Mouse (Mus musculus) forebrain, postnatal 0 days (tissue): Measurements from ENCODE around the gene Syde1. TPM values are rescaled to one million over a fixed set of nuclear protein-coding genes. Genes with fewer than 3 reads are reported as not detected.
"Not testable (repeated sequence)": the region's sequence is repeated elsewhere in the genome, so short reads cannot be mapped to it uniquely, and the experiment has no call there.

Experiments used
- ATAC-seq: fragments of 200-750 bp; cut with Nextera tagmentation; 2 replicates; pipeline ENCODE4 v1.8.0; 2017; ENCODE audit warnings: mild to moderate bottlenecking, moderate library complexity
- DNase-seq: peaks from one replicate; pipeline ENCODE4 v3.0.0-alpha.2; 2015
- H3K27ac ChIP-seq: fragments of 300-500 bp; sonication (generic); 2 replicates; pipeline ENCODE4 v1.5.1; 2014; ENCODE audit warnings: low read depth, mild to moderate bottlenecking, antibody characterized with exemption, low read length, moderate library complexity, mixed read lengths
- H3K27me3 ChIP-seq: fragments of 300-500 bp; sonication (generic); 2 replicates; pipeline ENCODE4 v1.6.1; 2014; ENCODE audit warnings: mild to moderate bottlenecking, low read length, mixed read lengths; ENCODE audit not compliant: insufficient read depth
- H3K36me3 ChIP-seq: fragments of 300-500 bp; sonication (generic); 2 replicates; pipeline ENCODE4 v1.6.1; 2014; ENCODE audit warnings: mild to moderate bottlenecking, moderate library complexity; ENCODE audit not compliant: insufficient read depth
- H3K4me1 ChIP-seq: fragments of 300-500 bp; sonication (generic); 2 replicates; pipeline ENCODE4 v1.6.1; 2014; ENCODE audit warnings: antibody characterized with exemption; ENCODE audit not compliant: insufficient read depth
- H3K4me2 ChIP-seq: fragments of 300-500 bp; sonication (generic); 2 replicates; pipeline ENCODE4 v1.6.1; 2014; ENCODE audit warnings: low read depth, mild to moderate bottlenecking, moderate library complexity
- H3K4me3 ChIP-seq: fragments of 300-500 bp; sonication (generic); 2 replicates; pipeline ENCODE4 v1.5.1; 2014; ENCODE audit warnings: low read depth, low read length, mixed read lengths
- H3K9ac ChIP-seq: fragments of 300-500 bp; sonication (generic); 2 replicates; pipeline ENCODE4 v1.6.1; 2014; ENCODE audit warnings: mild to moderate bottlenecking
- H3K9me3 ChIP-seq: fragments of 300-500 bp; sonication (generic); 2 replicates; pipeline ENCODE4 v1.6.1; 2016; ENCODE audit warnings: low read length
- CTCF ChIP-seq: sonication (generic); IDR thresholded peaks from 2 replicates; pipeline ENCODE4 v1.5.1; 2016; ENCODE audit warnings: antibody characterized with exemption, control low read depth, low read depth
- WGBS: fragments of 180-500 bp; shearing (Covaris S2); extraction: QIAGEN DNeasy Blood & Tissue Kit; methylation state at CpG from one replicate; pipeline ENCODE4 v1.1.7; 2014; 5-methylcytosine and 5-hydroxymethylcytosine counted together
- polyA plus RNA-seq: library from polyadenylated mRNA; unstranded; fragments of >200 nt; fragmentation: Nextera tagmentation; extraction: Ambion mirVana; gene quantifications from 2 replicates; pipeline ENCODE4 v1.2.1, GENCODE M21; 2015
- total RNA-seq: library from RNA; depleted of rRNA; stranded (reverse); fragments of >200 nt; gene quantifications from 2 replicates; pipeline ENCODE4 v1.2.3, GENCODE M21; 2014; rRNA removed

The Syde1 gene
- total RNA-seq (5.5 and 9.0 TPM in 2 replicates), polyA plus RNA-seq (2.7 and 2.8 TPM in 2 replicates)

GRCm38 (mm10) chr10:78591406-78592328 is at the start of gene Syde1:
Gene Syde1 (minus strand): TSS chr10:78591964.
- peak; percentile 60 for ATAC-seq
- peak within 1 kb of the TSS; percentile 45 for H3K4me3 ChIP-seq
- peak within 1 kb of the TSS; percentile 59; the same call in 1 of the 2 replicates for H3K27ac ChIP-seq
- WGBS, result 4% methylated on average over 47 of the region's 54 CpGs
- H3K27me3 ChIP-seq, result no peaks in the 10 kb centered on the region; the same call in 1 of the 2 replicates
- H3K9ac ChIP-seq, result peak within 1 kb of the TSS; percentile 49
- DNase-seq, result peak; percentile 20
- H3K36me3 ChIP-seq, result no peaks in the 10 kb centered on the region
- TF ChIP-seq CTCF, result no peak
- no peaks in the 10 kb centered on the region for H3K9me3 ChIP-seq
- no peaks in the 10 kb centered on the region for H3K4me1 ChIP-seq
- peak within 1 kb of the TSS; percentile 76 for H3K4me2 ChIP-seq

- peak; percentile 84 for ATAC-seq
- 12% methylated on average over 6 of the region's 6 CpGs for WGBS
- H3K27ac ChIP-seq, result no peak overlapping the region
- no peaks in the 10 kb centered on the region for H3K4me1 ChIP-seq
- peak; percentile 70 for DNase-seq
- H3K9me3 ChIP-seq, result no peaks in the 10 kb centered on the region
- peak; percentile 85 for TF ChIP-seq CTCF
- H3K4me3 ChIP-seq, result no peak overlapping the region
- no peaks in the 10 kb centered on the region for H3K27me3 ChIP-seq
- no peak overlapping the region for H3K9ac ChIP-seq
- H3K36me3 ChIP-seq, result no peaks in the 10 kb centered on the region
- peak overlapping the region; percentile 31 for H3K4me2 ChIP-seq
Measured at GRCm38 (mm10) chr10:78632311-78632710, 40.5 kb upstream of the Syde1 start.

GRCm38 (mm10) chr10:78630194-78630593 is 38.4 kb upstream of the Syde1 start:
- no peak overlapping the region for H3K4me3 ChIP-seq
- H3K4me2 ChIP-seq, result no peak overlapping the region
- H3K36me3 ChIP-seq, result no peaks in the 10 kb centered on the region
- H3K4me1 ChIP-seq, result no peaks in the 10 kb centered on the region
- no peaks in the 10 kb centered on the region for H3K9me3 ChIP-seq
- H3K27me3 ChIP-seq, result no peaks in the 10 kb centered on the region
- ATAC-seq (peak; percentile 60), DNase-seq (peak; percentile 59)
- H3K27ac ChIP-seq, result no peak overlapping the region
- no peak for TF ChIP-seq CTCF
- no peak overlapping the region for H3K9ac ChIP-seq
- WGBS, result 63% methylated on average over 4 of the region's 4 CpGs

- not testable (repeated sequence) for H3K4me3 ChIP-seq, ATAC-seq, H3K27me3 ChIP-seq, H3K4me2 ChIP-seq, H3K36me3 ChIP-seq, H3K9me3 ChIP-seq, DNase-seq, H3K9ac ChIP-seq, H3K27ac ChIP-seq, H3K4me1 ChIP-seq
- 89% methylated on average over 3 of the region's 3 CpGs for WGBS
Measured at GRCm38 (mm10) chr10:78623143-78623542, 31.4 kb upstream of the Syde1 start.

DNA sequence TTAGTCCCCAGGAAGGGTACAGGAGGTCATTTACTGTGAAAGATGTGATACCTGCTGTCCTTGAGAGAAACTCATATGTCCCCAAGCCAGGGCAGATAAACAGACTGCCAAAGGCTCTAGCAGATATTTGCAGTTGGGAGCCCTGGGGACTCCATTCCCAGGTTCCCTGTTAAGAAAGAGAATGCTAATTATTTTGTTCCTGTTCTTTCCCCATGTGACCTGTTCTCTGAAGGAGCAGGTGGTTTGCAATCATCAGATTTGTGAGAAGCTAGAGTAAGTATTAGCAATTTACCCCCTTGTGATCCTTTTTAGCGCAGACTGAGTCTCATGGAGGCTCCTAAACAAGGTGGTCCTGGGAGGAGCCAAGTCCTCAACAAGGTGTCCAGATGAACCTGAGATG is 26.2 kb upstream of the Syde1 start, which contains the start of gene Olfr1357:
Olfr1357 (minus strand) TSS at position 101 of the 400 bp plus-strand sequence.
- Histone ChIP-seq H3K9ac (no peak within 1 kb of the TSS), H3K27me3 (no peaks in the 10 kb centered on the region), H3K36me3 (no peaks in the 10 kb centered on the region), H3K4me3 (no peak within 1 kb of the TSS), H3K4me2 (no peak within 1 kb of the TSS), H3K4me1 (no peaks in the 10 kb centered on the region), H3K27ac (no peak within 1 kb of the TSS), H3K9me3 (no peaks in the 10 kb centered on the region)
- WGBS, result 89% methylated on average over 1 of the region's 1 CpGs
- no peak for ATAC-seq
- no peak for TF ChIP-seq CTCF
- no peak for DNase-seq

GRCm38 (mm10) chr10:78607602-78608001 is 15.8 kb upstream of the Syde1 start:
- Histone ChIP-seq H3K27ac (no peak overlapping the region), H3K27me3 (no peaks in the 10 kb centered on the region), H3K9ac (no peak overlapping the region), H3K4me1 (no peaks in the 10 kb centered on the region), H3K4me2 (no peak overlapping the region), H3K36me3 (no peaks in the 10 kb centered on the region), H3K9me3 (no peaks in the 10 kb centered on the region), H3K4me3 (no peak overlapping the region)
- no peak for DNase-seq
- no peak for TF ChIP-seq CTCF
- WGBS, result 76% methylated on average over 3 of the region's 3 CpGs
- ATAC-seq, result no peak

DNA sequence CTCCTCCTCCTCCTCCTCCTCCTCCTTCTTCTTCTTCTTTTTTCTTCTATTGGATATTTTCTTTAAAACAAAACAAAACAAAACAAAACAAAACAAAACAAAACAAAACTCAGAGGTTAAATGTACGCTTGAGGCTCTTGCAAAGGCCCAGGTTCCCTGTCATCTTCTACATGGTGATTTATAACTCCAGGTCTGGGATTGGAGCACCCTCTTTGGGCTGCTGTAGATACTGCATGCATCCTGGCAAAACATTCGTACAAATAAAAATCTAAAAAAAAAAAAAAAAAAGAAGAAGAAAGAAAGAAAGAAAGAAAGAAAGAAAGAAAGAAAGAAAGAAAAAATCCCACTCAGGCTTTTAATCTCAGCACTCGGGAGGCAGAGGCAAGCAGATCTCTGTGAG is 13.3 kb upstream of the Syde1 start:
- Histone ChIP-seq H3K27me3 (no peaks in the 10 kb centered on the region), H3K9me3 (no peaks in the 10 kb centered on the region), H3K4me3 (no peak overlapping the region), H3K27ac (no peak overlapping the region), H3K4me1 (no peaks in the 10 kb centered on the region), H3K9ac (no peak overlapping the region), H3K4me2 (no peak overlapping the region), H3K36me3 (no peaks in the 10 kb centered on the region)
- DNase-seq (peak; percentile 23), ATAC-seq (no peak; the same call in 1 of the 2 replicates)
- peak; percentile 60 for TF ChIP-seq CTCF
- WGBS, result 38% methylated on average over 3 of the region's 3 CpGs
